Mouse (Mus musculus) olfactory bulb, adult 2 months (tissue): ENCODE data around the gene Mfrp. TPM values are rescaled to one million over a fixed set of nuclear protein-coding genes. Genes with fewer than 3 reads are reported as not detected.

ENCODE experiments used
- H3K27ac ChIP-seq: fragments of 200-500 bp; 2 replicates; pipeline ENCODE4 v1.5.1; 2012; ENCODE audit warnings: low read depth, low read length; ENCODE audit not compliant: insufficient read depth
- H3K4me1 ChIP-seq: fragments of 200-500 bp; 2 replicates; pipeline ENCODE4 v1.6.1; 2012; ENCODE audit warnings: low read length; ENCODE audit not compliant: control insufficient read depth, insufficient read depth
- H3K4me3 ChIP-seq: fragments of 200-500 bp; 2 replicates; pipeline ENCODE4 v1.5.1; 2012; ENCODE audit warnings: mild to moderate bottlenecking, low read depth, low read length, moderate library complexity; ENCODE audit not compliant: insufficient read depth
- CTCF ChIP-seq: fragments of 200-500 bp; IDR thresholded peaks from 2 replicates; pipeline ENCODE4 v1.5.1; 2012; ENCODE audit warnings: low read depth, mild to moderate bottlenecking, low read length, moderate library complexity; ENCODE audit not compliant: insufficient read depth
- POLR2A ChIP-seq: fragments of 200-500 bp; IDR thresholded peaks from 2 replicates; pipeline ENCODE4 v1.6.1; 2012; ENCODE audit warnings: mild to moderate bottlenecking, low read depth, low read length, moderate library complexity; ENCODE audit not compliant: insufficient read depth
- WGBS: fragments of 180-500 bp; shearing (Covaris S2); methylation state at CpG from one replicate; pipeline ENCODE4 v1.1.7; 2018; 5-methylcytosine and 5-hydroxymethylcytosine counted together
- polyA plus RNA-seq: library from polyadenylated mRNA; stranded (reverse); fragments of >200 nt; gene quantifications from 2 replicates; pipeline ENCODE4 v1.2.4, GENCODE M21; 2012; ENCODE audit warnings: low replicate concordance; ENCODE audit not compliant: missing spikeins, insufficient read depth, insufficient read length

Mfrp gene
- not detected in 2 replicates for polyA plus RNA-seq

- Histone ChIP-seq H3K4me3 (no peak within 1 kb of the TSS), H3K4me1 (peaks cover 12% of the 10 kb centered on the region), H3K27ac (no peak within 1 kb of the TSS)
- 82% methylated on average over 9 of the region's 9 CpGs for WGBS
- no peak for TF ChIP-seq CTCF
- no peak for TF ChIP-seq POLR2A
Measured at GRCm38 (mm10) chr9:44101490-44101889, at the start of gene Mfrp. Gene Mfrp, plus strand, starts transcription at chr9:44101729.

DNA sequence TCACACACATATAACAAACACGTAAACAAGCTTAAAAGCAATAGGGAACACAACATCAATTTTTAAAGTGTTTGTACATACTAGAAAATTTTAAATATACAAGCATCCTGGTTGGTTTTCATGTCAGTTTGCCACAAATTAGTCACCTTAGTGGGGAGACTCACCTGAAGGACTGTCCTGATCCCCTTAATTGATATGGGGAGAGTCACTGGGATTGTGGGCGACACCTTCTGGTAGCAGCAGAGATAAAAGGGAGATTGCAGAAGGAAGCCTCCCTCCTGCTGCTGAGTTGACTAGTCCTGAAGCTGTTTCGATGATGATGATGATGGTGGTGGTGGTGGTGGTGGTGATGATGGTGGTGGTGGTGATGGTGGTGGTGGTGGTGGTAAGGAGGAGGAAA is 48.7 kb upstream of the Mfrp start:
- TF ChIP-seq POLR2A, result no peak
- TF ChIP-seq CTCF, result no peak
- no peak overlapping the region for H3K4me3 ChIP-seq
- H3K27ac ChIP-seq, result no peak overlapping the region
- H3K4me1 ChIP-seq, result peaks cover 14% of the 10 kb centered on the region
- 75% methylated on average over 3 of the region's 3 CpGs for WGBS

- H3K4me3 ChIP-seq, result no peak overlapping the region
- WGBS, result 77% methylated on average over 1 of the region's 1 CpGs
- peaks cover 4% of the 10 kb centered on the region for H3K4me1 ChIP-seq
- no peak overlapping the region for H3K27ac ChIP-seq
- TF ChIP-seq POLR2A (no peak), CTCF (no peak)
Measured at GRCm38 (mm10) chr9:44053936-44054335, 47.6 kb upstream of the Mfrp start.

GRCm38 (mm10) chr9:44058606-44059005 is 42.9 kb upstream of the Mfrp start:
- WGBS, result 86% methylated on average over 6 of the region's 6 CpGs
- H3K27ac ChIP-seq, result no peak overlapping the region
- TF ChIP-seq POLR2A, result no peak
- TF ChIP-seq CTCF, result no peak
- no peaks in the 10 kb centered on the region for H3K4me1 ChIP-seq
- no peak overlapping the region for H3K4me3 ChIP-seq

- H3K4me3 ChIP-seq, result no peak overlapping the region
- no peak for TF ChIP-seq POLR2A
- WGBS, result 40% methylated on average over 1 of the region's 1 CpGs
- H3K4me1 ChIP-seq, result peaks cover 6% of the 10 kb centered on the region
- no peak overlapping the region for H3K27ac ChIP-seq
Measured at GRCm38 (mm10) chr9:44065177-44065576, 36.4 kb upstream of the Mfrp start.

DNA sequence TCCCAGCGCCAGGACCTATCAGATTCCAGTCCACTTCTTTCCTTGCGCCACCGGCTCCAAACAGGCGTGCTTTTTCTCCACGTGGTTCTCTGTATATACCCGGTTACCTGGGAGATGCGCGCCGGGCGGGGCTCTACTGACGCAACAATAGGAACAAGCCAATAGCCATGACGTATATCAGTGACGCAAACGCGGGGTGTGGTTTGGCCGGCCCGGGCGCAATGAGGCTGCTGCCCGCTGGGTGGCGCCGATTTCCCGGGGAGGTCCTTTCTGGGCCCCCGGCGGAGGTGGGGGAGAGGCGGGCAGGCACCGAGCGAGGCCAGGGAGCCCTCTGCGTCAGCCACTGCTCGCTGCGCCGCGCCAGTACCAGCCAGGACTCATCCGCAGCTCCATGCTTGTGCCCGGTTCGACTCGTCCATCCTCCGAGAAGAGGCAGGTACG is 34.7 kb upstream of the Mfrp start, which contains the start of gene Usp2:
Gene Usp2, plus strand, starts transcription at position 237 of the 441 bp plus-strand sequence.
- peak; percentile 39; the same call in 1 of the 2 replicates for TF ChIP-seq POLR2A
- TF ChIP-seq CTCF, result peak; percentile 81
- Histone ChIP-seq H3K27ac (peak within 1 kb of the TSS; percentile 79), H3K4me3 (peak within 1 kb of the TSS; percentile 65), H3K4me1 (peaks cover 13% of the 10 kb centered on the region)
- under 1% methylated on average over 38 of the region's 38 CpGs for WGBS

- peak overlapping the region; percentile 65 for H3K4me3 ChIP-seq
- H3K27ac ChIP-seq, result peak overlapping the region; percentile 79
- TF ChIP-seq CTCF (no peak), POLR2A (peak; percentile 2; the same call in 1 of the 2 replicates)
- peaks cover 19% of the 10 kb centered on the region for H3K4me1 ChIP-seq
- 2% methylated on average over 15 of the region's 15 CpGs for WGBS
Measured at GRCm38 (mm10) chr9:44067241-44067959, 34.1 kb upstream of the Mfrp start.

DNA sequence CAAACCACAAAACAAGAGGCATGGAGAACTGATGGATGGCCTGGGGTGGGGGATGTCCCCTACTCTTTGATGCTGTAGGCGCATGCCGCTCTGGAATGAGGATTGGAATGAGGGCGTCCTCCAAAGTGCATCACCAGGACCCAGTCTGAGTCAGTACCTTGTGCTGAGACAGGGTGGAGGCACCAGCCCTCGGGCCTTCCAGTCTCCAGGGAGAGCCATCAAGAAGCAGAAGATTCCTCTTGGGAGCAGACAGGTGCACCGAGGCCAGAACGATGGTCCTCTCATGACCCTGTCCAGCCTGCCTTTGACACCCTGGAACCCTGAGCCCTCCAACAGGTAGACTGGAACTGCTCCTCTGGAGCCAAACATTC is 33.6 kb upstream of the Mfrp start:
- H3K4me3 ChIP-seq, result no peak overlapping the region
- TF ChIP-seq POLR2A (no peak), CTCF (no peak)
- 88% methylated on average over 6 of the region's 6 CpGs for WGBS
- H3K4me1 ChIP-seq, result peaks cover 24% of the 10 kb centered on the region
- H3K27ac ChIP-seq, result no peak overlapping the region

DNA sequence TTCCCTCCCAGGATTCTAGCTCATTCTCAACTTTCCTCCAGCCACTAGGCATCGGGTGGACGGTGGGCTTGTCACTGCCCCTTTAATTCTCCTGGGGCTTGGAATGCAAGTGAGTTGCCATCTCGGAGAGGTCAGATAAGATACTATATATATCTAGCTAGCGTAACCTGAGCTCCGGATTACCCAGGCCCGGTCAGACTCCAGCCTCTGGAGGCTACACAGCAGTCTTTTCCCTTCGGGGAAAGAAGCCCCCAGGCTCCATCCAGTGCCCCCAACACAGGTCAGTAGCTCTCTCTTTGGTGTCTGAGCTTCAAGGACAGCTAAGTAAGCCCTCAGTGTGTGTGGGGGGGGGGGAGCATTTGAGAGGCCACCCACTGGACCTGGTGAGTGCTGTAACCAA is 32.3 kb upstream of the Mfrp start:
- TF ChIP-seq CTCF, result no peak
- no peak for TF ChIP-seq POLR2A

More for the DNA sequence above, 32.3 kb upstream of the Mfrp start:
- Histone ChIP-seq H3K27ac (no peak overlapping the region), H3K4me3 (no peak overlapping the region), H3K4me1 (peaks cover 28% of the 10 kb centered on the region)
- WGBS, result 56% methylated on average over 7 of the region's 7 CpGs
